Mouse (Mus musculus) sigmoid colon, adult 10 weeks (tissue): ENCODE measurements around the gene Pfdn6. TPM values are rescaled to one million over a fixed set of nuclear protein-coding genes. Genes with fewer than 3 reads are reported as not detected.

Experiments used
- polyA plus RNA-seq: library from polyadenylated mRNA; stranded (reverse); fragments of 350-450 nt; fragmentation: Illumina TruSeq; extraction: RNeasy Lipid Tissue Mini Kit (QIAGEN cat#74804); gene quantifications from one replicate; pipeline ENCODE4 v1.2.3, GENCODE M21; 2014; ENCODE audit warnings: low read depth, low replicate concordance

The Pfdn6 gene
- 8.4 TPM for polyA plus RNA-seq

GRCm38 (mm10) chr17:33940206-33940805 lies at the start of gene Pfdn6, which contains the start of gene Wdr46:
TSS of gene Pfdn6 (minus strand) at chr17:33940343.
TSS of gene Wdr46 (plus strand) at chr17:33940660.

GRCm38 (mm10) chr17:33955555-33956214 lies 15.5 kb upstream of the Pfdn6 start, which contains the start of the genes Vps52 and Rps18:
TSS of gene Vps52 (plus strand) at chr17:33955812.
TSS of gene Rps18 (minus strand) at chr17:33956001.

GRCm38 (mm10) chr17:33951021-33951946 lies 11.1 kb upstream of the Pfdn6 start, which contains the start of gene B3galt4:
TSS of gene B3galt4 (minus strand) at chr17:33951488.

DNA sequence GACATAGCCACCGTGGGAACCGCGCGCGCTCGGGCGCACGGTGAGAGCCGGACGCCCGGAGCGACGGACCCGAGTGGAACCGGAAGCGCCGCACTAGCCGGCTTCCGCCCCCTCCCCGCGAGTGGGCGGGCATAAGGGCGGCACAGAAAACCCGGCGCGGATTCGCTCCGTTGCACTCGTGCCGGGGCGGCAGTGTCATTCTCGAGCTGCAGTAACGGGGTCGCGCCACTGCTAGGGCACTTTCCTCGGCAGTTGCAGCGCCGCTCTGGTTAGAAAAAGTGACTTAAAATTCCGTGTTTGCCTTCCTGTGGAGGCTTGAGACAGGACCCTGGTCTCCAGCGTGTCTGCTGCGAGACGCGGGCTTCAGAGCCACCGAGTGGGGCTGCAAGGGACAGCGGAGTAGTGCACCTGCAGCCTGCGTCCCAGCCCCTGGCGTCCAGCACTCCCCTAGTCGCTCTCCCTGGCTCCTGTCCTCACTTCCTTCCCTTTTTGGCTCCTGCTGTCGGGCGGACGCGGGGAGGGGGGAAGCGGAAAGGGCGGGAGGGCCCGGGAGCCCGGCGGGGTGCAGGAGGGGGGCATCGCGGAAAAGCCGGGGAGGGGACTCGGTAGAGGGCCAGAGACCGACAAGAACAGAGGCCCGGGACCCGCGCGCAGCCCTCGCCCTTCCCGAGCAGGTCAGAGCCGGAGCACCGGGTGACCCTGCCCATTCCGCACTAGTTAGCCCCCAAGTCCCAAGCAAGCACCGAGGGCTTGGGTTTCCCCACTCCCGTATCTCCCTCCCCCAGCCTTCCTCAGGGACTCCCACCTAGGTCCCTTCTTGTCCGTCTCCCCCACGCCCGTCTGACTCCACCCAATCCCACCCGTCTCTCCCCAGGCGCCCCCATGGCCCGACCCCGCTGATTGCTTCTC lies 10.5 kb downstream of the Pfdn6 start, which contains the start of gene Rgl2:
Rgl2 (plus strand) TSS at position 173 of the 909 bp plus-strand sequence.

GRCm38 (mm10) chr17:33915671-33916250 lies 24.4 kb downstream of the Pfdn6 start, which contains the start of the genes Tapbp and Zbtb22:
TSS of gene Tapbp (plus strand) at chr17:33915899.
TSS of gene Zbtb22 (plus strand) at chr17:33915904.

DNA sequence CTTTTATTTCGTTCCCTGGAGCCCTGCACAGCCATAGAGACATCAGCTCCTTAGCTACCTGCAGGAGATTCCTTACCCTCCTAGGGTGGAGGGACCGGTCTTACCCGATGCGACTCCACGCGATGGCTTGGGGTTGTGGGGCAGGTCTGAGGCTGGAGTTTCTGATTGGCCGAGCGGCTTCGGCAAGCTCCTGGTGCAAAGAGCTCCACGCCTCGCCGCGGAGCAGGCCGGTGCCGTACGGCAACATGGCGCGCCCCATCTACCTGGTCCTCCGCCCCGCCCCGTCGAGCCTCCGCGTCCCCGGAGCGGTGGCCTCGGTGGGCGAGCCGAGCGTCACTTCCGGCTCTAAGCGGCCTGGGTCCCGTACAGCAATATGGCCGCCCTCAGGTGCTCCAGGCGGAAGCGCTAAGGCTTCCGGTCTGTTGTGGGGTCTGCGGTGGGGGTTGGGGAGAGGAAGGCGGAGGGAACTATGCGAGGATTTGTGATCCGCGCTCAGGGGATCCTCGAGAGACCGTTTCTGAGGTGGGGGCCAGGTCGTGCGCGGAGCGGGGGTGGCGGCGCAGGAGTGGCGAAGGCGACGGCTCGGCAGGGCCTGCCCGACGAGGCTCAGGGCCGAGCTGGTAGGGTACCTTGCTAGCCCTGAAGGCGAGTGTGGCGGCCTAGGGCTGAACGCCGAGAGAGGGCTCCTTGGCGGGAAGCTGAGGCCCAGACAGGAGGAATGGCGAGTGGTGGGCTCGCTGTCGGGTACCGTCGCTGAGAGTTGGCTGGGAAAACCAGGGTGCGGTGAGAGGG lies 30.9 kb downstream of the Pfdn6 start, which contains the start of gene Daxx:
Daxx (plus strand) TSS at position 338 of the 792 bp plus-strand sequence.

GRCm38 (mm10) chr17:33904835-33905234 lies 35.3 kb downstream of the Pfdn6 start, which contains the start of gene Platr17:
TSS of gene Platr17 (plus strand) at chr17:33905135.

GRCm38 (mm10) chr17:33890533-33891059 lies 49.5 kb downstream of the Pfdn6 start, which contains the start of gene Kifc1:
TSS of gene Kifc1 (minus strand) at chr17:33890661.

Other genes starting within 250 kb of the Pfdn6 start
- 26.0 TPM for gene March2, start 221.7 kb downstream of the Pfdn6 start, polyA plus RNA-seq
- 27.5 TPM for gene Rab11b, start 179.8 kb downstream of the Pfdn6 start, polyA plus RNA-seq
- gene Angptl4, start 158.5 kb downstream of the Pfdn6 start, polyA plus RNA-seq, result 1.0 TPM
- 5.3 TPM for gene Kank3, start 129.8 kb downstream of the Pfdn6 start, polyA plus RNA-seq
- gene Rps28, start 115.8 kb downstream of the Pfdn6 start, polyA plus RNA-seq, result 77.1 TPM
- 28.2 TPM for gene Ndufa7, start 115.8 kb downstream of the Pfdn6 start, polyA plus RNA-seq
- 5.6 TPM for gene Cd320, start 97.3 kb downstream of the Pfdn6 start, polyA plus RNA-seq
- not detected for gene Gm7029, start 66.5 kb downstream of the Pfdn6 start, polyA plus RNA-seq
- not detected for gene Kifc1, start 49.7 kb downstream of the Pfdn6 start, polyA plus RNA-seq
- gene Platr17, start 35.2 kb downstream of the Pfdn6 start, polyA plus RNA-seq, result not detected
- 6.5 TPM for gene Daxx, start 30.9 kb downstream of the Pfdn6 start, polyA plus RNA-seq
- gene Tapbp, start 24.4 kb downstream of the Pfdn6 start, polyA plus RNA-seq, result 54.8 TPM
- 1.8 TPM for gene Zbtb22, start 24.4 kb downstream of the Pfdn6 start, polyA plus RNA-seq
- gene Rgl2, start 10.8 kb downstream of the Pfdn6 start, polyA plus RNA-seq, result 8.0 TPM
- gene Wdr46, start 317 bp upstream of the Pfdn6 start, polyA plus RNA-seq, result 0.25 TPM
- gene B3galt4, start 11.1 kb upstream of the Pfdn6 start, polyA plus RNA-seq, result 0.38 TPM
- 4.8 TPM for gene Vps52, start 15.5 kb upstream of the Pfdn6 start, polyA plus RNA-seq
- gene Rps18, start 15.7 kb upstream of the Pfdn6 start, polyA plus RNA-seq, result 34.2 TPM
- 407 TPM for gene H2-K1, start 60.0 kb upstream of the Pfdn6 start, polyA plus RNA-seq
- gene Ring1, start 84.3 kb upstream of the Pfdn6 start, polyA plus RNA-seq, result 1.8 TPM
- gene H2-Ke6, start 87.7 kb upstream of the Pfdn6 start, polyA plus RNA-seq, result 1.2 TPM
- 0.88 TPM for gene Slc39a7, start 91.3 kb upstream of the Pfdn6 start, polyA plus RNA-seq
- 1.5 TPM for gene Rxrb, start 91.5 kb upstream of the Pfdn6 start, polyA plus RNA-seq
- gene Col11a2, start 99.1 kb upstream of the Pfdn6 start, polyA plus RNA-seq, result 0.19 TPM
- not detected for gene H2-Oa, start 152.0 kb upstream of the Pfdn6 start, polyA plus RNA-seq
- gene H2-DMa, start 179.2 kb upstream of the Pfdn6 start, polyA plus RNA-seq, result 1.8 TPM
- 212 TPM for gene Brd2, start 182.3 kb upstream of the Pfdn6 start, polyA plus RNA-seq
- gene H2-DMb2, start 203.0 kb upstream of the Pfdn6 start, polyA plus RNA-seq, result 6.1 TPM
- 6.3 TPM for gene H2-DMb1, start 212.7 kb upstream of the Pfdn6 start, polyA plus RNA-seq
- 4.0 TPM for gene Tap1, start 247.2 kb upstream of the Pfdn6 start, polyA plus RNA-seq
- gene Psmb9, start 247.4 kb upstream of the Pfdn6 start, polyA plus RNA-seq, result 7.7 TPM